Mouse (Mus musculus) liver, postnatal 0 days (tissue): ENCODE measurements around the gene Psap.

Source experiments
- CTCF ChIP-seq: sonication (generic); IDR thresholded peaks from 2 replicates; pipeline ENCODE4 v1.5.1; 2016; ENCODE audit warnings: antibody characterized with exemption, low read depth
- EP300 ChIP-seq: IDR thresholded peaks from 2 replicates; pipeline ENCODE4 v1.6.1; 2016; ENCODE audit warnings: antibody characterized with exemption, low read depth, mild to moderate bottlenecking

GRCm38 (mm10) chr10:60287726-60288125 lies 10.3 kb downstream of the Psap start:
- TF ChIP-seq CTCF (no peak), EP300 (no peak)
